Mouse (Mus musculus) left cerebral cortex, postnatal 10 days (tissue): Measurements from ENCODE around the gene Usp37. TPM values are rescaled to one million over a fixed set of nuclear protein-coding genes. Genes with fewer than 3 reads are reported as not detected.

Experiments used
- DNase-seq, 2 experiments: peaks; one replicate each; pipeline ENCODE4 v3.0.0; 2021 to 2022; ENCODE audit warnings: low spot score in 2 of 2, mixed read lengths in 1 of 2; ENCODE audit errors: extremely low spot score in 1 of 2
- intact Hi-C: fragments of 180-260 bp; cut with DNase I; formaldehyde crosslinking; loops from one replicate; pipeline ENCODE4 v1.15.1; 2025
- total RNA-seq, 2 experiments: library from RNA; stranded (reverse); gene quantifications; 2 replicates each; pipeline ENCODE4 v1.2.3; 2021

Gene Usp37
- total RNA-seq, 2 experiments from 2014 or later, result 24.6 to 25.4 TPM

- intact Hi-C loops, result no loop called here
- DNase-seq, result peak; percentile 100
These were observed 38.2 kb downstream of the Usp37 start, which contains the start of gene Cnot9 for GRCm38 (mm10) chr1:74505721-74506464. TSS of gene Cnot9 (plus strand) at chr1:74506058.

DNA sequence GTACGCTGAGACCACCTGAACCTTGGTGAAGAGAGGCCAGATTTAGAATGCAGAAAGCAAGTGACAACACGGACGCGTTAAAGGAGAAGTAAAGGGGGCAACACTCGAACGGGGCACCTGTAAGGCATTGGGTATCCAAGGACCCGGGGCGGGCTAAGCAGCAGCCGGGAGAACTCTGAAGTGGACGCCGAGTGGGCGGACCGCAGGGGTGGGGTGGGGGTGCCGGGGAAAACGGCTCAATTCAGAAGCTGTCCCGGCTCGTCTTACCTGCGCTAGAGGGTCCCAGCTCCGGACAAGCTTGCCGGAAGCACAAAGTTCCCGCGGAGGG, 38.7 kb downstream of the Usp37 start:
- peak in 1 of 2 experiments; percentile 8 for DNase-seq
- intact Hi-C loops, result no loop called here

DNA sequence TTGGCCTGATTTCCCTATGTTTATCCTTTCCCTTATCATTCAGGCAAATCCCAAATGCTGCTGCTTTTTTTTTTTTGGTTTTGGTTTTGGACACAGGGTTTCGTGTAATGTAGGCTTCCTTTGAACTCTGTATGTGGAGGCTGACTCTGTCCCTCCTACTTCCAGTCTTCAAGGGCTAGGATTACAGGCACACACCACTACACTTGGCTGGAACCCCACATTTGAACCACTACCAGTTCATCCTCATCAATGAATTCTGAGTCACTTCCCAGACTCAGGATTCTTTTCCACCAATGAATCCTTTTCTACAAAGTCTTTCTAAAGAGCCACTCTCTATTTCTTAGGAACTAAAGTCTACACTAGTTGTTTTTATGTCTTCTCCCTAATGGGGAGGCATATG, 43.0 kb downstream of the Usp37 start:
- intact Hi-C loops, result no loop called here
- DNase-seq, result no peak

GRCm38 (mm10) chr1:74485792-74486191, 58.3 kb downstream of the Usp37 start:
- no peak for DNase-seq

GRCm38 (mm10) chr1:74460273-74460672, 83.8 kb downstream of the Usp37 start:
- intact Hi-C loops, result loop anchor here (5.0 kb wide), 1 partner anchor 37 kb away; no protein-coding TSS in a partner anchor
- peak in 1 of 2 experiments; percentile 55 for DNase-seq

More at GRCm38 (mm10) chr1:74485792-74486191, 58.3 kb downstream of the Usp37 start:
- intact Hi-C loops, result no loop called here

DNA sequence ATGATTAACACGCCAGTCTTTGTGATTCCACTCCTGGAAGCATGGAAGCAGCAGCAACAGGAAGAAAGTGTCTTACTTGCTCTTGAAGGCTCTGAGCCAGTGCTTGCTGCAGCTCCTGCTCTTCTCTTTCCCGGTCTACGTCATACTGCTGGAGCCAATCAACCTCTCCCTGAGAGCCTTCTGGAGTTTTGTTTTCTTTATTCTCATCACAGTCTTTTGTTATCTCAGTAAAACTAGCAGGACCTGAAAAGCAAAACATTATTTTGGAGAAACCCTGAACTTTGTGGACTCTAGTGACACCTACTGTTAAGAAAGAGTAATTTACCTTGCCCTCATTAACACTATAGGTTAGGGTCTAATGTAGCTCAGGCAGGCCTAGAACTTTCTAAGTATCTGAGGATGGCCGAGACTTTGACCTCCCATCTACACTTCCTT, 91.5 kb downstream of the Usp37 start:
- peak; percentile 31 to 49 for DNase-seq
- intact Hi-C loops, result loop anchor here (2.0 to 10.0 kb wide), 3 partner anchors 60 to 548 kb away; no protein-coding TSS in a partner anchor

DNA sequence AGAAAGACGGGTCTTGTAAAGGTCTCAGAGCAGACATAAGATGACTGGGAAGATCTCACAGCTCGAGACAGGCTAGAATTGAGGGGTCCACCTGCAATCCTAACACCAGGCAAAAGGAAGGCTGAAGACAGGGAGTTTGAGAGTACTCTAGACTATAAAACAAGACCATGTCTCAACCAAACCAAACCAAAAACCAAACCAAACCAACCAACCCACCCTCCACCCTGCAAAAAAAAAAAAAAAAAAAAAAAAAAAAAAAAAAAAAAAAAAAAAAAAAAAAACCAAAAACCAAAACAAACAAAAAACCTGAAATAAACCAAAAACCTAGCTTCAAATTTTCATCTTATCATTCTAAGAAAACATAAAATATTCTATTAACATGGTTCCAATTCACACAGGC, 99.5 kb downstream of the Usp37 start:
- intact Hi-C loops, result no loop called here
- no peak for DNase-seq

- intact Hi-C loops, result no loop called here
- DNase-seq, result no peak
These were observed 104.8 kb downstream of the Usp37 start for GRCm38 (mm10) chr1:74439166-74439876.

- DNase-seq, result no peak
- intact Hi-C loops, result no loop called here
These were observed 106.2 kb downstream of the Usp37 start for GRCm38 (mm10) chr1:74437702-74438427.

DNA sequence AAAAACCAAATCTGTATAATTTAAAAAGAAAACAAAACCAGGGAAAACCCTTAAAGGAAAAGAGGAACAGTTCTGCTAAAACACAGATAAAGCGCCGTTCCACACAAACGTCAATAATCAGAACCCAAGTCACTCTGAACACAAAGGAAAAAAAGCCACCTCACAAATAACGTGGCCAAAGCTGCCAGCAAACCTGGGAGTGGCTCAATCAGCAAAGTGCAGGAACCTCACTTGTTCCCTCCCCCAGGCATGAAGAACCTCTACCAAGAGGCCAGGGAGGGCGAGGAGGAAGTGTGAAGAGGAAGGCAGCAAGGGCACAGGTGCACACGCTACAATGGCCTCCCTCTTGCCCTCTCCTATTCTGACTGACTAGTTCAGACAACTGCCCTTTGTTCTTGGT, 108.5 kb downstream of the Usp37 start:
- intact Hi-C loops, result no loop called here
- no peak for DNase-seq

- intact Hi-C loops, result no loop called here
- DNase-seq, result peak in 1 of 2 experiments; percentile 47
These were observed 109.5 kb downstream of the Usp37 start for GRCm38 (mm10) chr1:74434596-74434995.

- intact Hi-C loops, result no loop called here
- DNase-seq, result no peak
These were observed 110.9 kb downstream of the Usp37 start for GRCm38 (mm10) chr1:74433220-74433619.

GRCm38 (mm10) chr1:74425845-74426244, 118.2 kb downstream of the Usp37 start:
- no peak for DNase-seq

GRCm38 (mm10) chr1:74423147-74423546, 120.9 kb downstream of the Usp37 start:
- peak in 1 of 2 experiments; percentile 52 for DNase-seq
- intact Hi-C loops, result no loop called here

More at GRCm38 (mm10) chr1:74425845-74426244, 118.2 kb downstream of the Usp37 start:
- intact Hi-C loops, result no loop called here

DNA sequence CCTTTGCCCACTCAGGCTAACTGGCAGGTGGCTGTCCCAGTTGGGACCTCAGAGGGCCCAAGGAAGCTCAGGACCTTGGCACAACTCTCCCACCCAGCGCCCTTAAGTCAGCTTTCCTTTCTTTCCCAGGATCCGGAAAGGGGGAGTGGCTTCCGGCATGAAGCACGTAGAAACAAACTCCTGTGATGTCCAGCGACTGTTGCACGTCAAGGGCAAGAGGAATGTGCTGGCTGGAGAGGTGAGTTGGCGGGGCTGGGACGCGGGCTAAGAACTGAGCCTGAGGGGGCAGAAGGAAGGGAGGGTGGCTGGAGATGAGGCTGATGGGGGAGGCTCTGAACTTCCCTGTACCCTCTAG, 124.7 kb downstream of the Usp37 start:
- peak in 1 of 2 experiments; percentile 58 for DNase-seq
- intact Hi-C loops, result no loop called here

- DNase-seq, result peak in 1 of 2 experiments; percentile 41
- intact Hi-C loops, result no loop called here
These were observed 125.2 kb downstream of the Usp37 start for GRCm38 (mm10) chr1:74418747-74419439.

GRCm38 (mm10) chr1:74415143-74415542, 128.9 kb downstream of the Usp37 start:
- intact Hi-C loops, result no loop called here
- no peak for DNase-seq

DNA sequence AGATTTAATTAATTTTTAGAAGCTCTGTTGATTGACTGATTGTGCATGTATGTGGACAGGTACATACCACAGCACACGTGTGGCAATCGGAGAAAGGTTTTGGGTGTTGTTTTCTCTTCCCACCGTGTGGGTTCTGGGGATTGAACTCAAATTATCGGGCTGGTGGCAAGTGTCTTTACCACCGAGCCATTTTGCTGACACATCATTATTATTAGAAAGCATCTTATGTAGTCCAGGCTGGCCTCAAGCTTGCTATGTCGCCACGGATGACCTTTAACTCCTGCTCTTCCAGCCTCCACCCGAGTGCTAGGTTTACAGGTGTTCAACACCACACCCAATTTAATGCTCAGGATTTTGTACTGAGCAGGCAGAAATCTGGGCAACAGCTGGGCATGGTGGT, 131.4 kb downstream of the Usp37 start:
- intact Hi-C loops, result no loop called here
- no peak for DNase-seq

GRCm38 (mm10) chr1:74411753-74412325, 132.2 kb downstream of the Usp37 start:
- intact Hi-C loops, result no loop called here
- DNase-seq, result no peak
